Mouse (Mus musculus): ENCODE data around the gene Gm4353.

DNA sequence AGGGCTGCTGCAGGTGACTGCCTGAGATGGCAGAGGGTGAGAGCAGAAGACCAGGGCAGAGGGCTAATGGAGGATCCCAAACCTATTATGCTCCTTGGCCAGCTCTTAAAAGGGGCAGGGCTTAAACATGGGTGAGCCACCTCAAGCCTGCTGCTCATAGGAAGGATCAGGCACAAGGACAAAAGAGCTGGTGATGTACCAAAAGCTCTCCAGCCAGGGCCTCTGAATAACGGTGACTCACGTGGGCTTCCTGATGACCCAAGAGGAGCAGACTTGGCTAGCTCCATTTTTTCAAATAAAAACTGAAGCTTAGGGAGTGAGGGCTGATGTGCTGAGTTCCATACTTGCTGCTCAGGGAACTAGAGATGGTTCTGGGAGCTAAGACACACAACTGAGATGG, 31.6 kb upstream of the Gm4353 start:
- TF ChIP-seq POLR2A (IDR thresholded peaks at IDR 0.05; ENCODE audit: low read depth, low read length) (no peak), CTCF (IDR thresholded peaks at IDR 0.05; ENCODE audit: extremely low read depth, insufficient read length, insufficient replicate concordance, low read depth, low read length) (no peak)

Data from small intestine, adult 2 months (tissue).